Mouse (Mus musculus): Measurements from ENCODE around the gene Ms4a2. TPM values are rescaled to one million over a fixed set of nuclear protein-coding genes. Genes with fewer than 3 reads are reported as not detected.

Gene Ms4a2
- total and polyA plus RNA-seq, 3 experiments = 0.12 to 0.16 TPM; not detected in 1

DNA sequence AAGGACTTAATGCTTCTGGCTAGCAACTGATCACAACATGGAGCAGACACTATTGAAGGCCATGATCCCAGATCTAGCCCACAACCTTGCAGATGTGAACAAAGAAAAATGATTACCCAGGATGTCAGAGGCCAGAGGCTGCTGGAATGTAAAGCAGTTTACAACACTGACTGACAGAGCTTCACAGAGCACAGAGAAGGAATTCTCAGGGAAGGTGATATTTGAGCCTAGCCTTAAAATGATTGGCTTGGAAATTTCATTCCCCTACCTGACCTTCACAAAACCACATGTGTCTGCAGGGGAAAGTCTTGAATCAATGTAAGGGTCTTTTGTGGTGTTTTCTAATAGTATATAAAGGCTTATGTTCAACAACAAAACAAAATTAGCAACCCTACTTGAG lies 1.3 kb upstream of the Ms4a2 start:
- no peaks in the 10 kb centered on the region for H3K4me1 ChIP-seq (ENCODE audit: control insufficient read depth, insufficient read depth, low read length)
- no peak overlapping the region for H3K4me3 ChIP-seq
- H3K79me2 ChIP-seq (replicated peaks; ENCODE audit: control insufficient read depth, insufficient read depth, low read length) = no peaks in the 10 kb centered on the region
- intact Hi-C loops (cut with DNase I) = no loop called here
- no peak overlapping the region for H3K9ac ChIP-seq (ENCODE audit: low read depth, low read length)
- no peak for TF ChIP-seq POLR2A (IDR thresholded peaks at IDR 0.05; ENCODE audit: insufficient read depth, low read depth, low read length)
- TF ChIP-seq EP300 (IDR thresholded peaks at IDR 0.05; ENCODE audit: insufficient read depth, low read depth, low read length) = no peak
- no peak for TF ChIP-seq CTCF (IDR thresholded peaks at IDR 0.05)
- no peaks in the 10 kb centered on the region for H3K27me3 ChIP-seq (ENCODE audit: control insufficient read depth, insufficient read depth, low read length)
- no peak for DNase-seq
- no peak overlapping the region for H3K27ac ChIP-seq
- no peaks in the 10 kb centered on the region for H3K36me3 ChIP-seq (ENCODE audit: control insufficient read depth, insufficient read depth, low read length)

DNA sequence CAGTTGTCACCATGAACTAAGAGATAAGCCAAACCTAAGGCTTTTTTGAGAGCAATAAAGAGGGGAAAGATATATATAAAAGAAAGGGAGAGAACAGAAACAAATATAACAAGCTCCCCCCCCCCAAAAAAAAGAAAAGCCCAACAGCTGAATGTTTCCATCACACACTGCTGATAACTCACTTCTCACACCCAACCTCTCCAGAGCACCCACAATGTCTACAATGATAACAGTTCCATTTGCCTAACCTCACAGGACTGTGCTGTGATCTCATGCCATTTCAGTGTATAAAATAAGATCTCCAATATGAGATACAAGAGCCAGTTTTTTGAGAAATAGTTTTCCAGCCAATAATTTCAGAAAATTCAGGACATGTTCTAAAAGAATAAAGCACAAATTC lies 5.5 kb downstream of the Ms4a2 start:
- intact Hi-C loops (cut with DNase I) = loop anchor here (5.0 kb wide), 1 partner anchor 741 kb away; no protein-coding TSS in a partner anchor
- H3K4me1 ChIP-seq (ENCODE audit: control insufficient read depth, insufficient read depth, low read length) = no peaks in the 10 kb centered on the region
- H3K9ac ChIP-seq (ENCODE audit: low read depth, low read length) = no peak overlapping the region
- H3K79me2 ChIP-seq (replicated peaks; ENCODE audit: control insufficient read depth, insufficient read depth, low read length) = no peaks in the 10 kb centered on the region
- no peaks in the 10 kb centered on the region for H3K36me3 ChIP-seq (ENCODE audit: control insufficient read depth, insufficient read depth, low read length)
- no peak overlapping the region for H3K4me3 ChIP-seq
- no peak for TF ChIP-seq CTCF (IDR thresholded peaks at IDR 0.05)
- no peak for TF ChIP-seq EP300 (IDR thresholded peaks at IDR 0.05; ENCODE audit: insufficient read depth, low read depth, low read length)
- no peak for TF ChIP-seq POLR2A (IDR thresholded peaks at IDR 0.05; ENCODE audit: insufficient read depth, low read depth, low read length)
- no peak overlapping the region for H3K27ac ChIP-seq
- H3K27me3 ChIP-seq (ENCODE audit: control insufficient read depth, insufficient read depth, low read length) = no peaks in the 10 kb centered on the region
- no peak for DNase-seq

GRCm38 (mm10) chr19:11614805-11615204 lies 8.7 kb downstream of the Ms4a2 start:
- 34% methylated on average over 2 of the region's 2 CpGs for WGBS
- H3K4me3 ChIP-seq = no peak overlapping the region
- H3K36me3 ChIP-seq (ENCODE audit: control insufficient read depth, insufficient read depth, low read length) = no peaks in the 10 kb centered on the region
- H3K4me1 ChIP-seq (ENCODE audit: control insufficient read depth, insufficient read depth, low read length) = no peaks in the 10 kb centered on the region
- no peak overlapping the region for H3K9ac ChIP-seq (ENCODE audit: low read depth, low read length)
- DNase-seq = no peak
- H3K27me3 ChIP-seq (ENCODE audit: control insufficient read depth, insufficient read depth, low read length) = no peaks in the 10 kb centered on the region
- TF ChIP-seq POLR2A (IDR thresholded peaks at IDR 0.05; ENCODE audit: insufficient read depth, low read depth, low read length) (no peak), EP300 (IDR thresholded peaks at IDR 0.05; ENCODE audit: insufficient read depth, low read depth, low read length) (no peak), CTCF (IDR thresholded peaks at IDR 0.05) (no peak)
- H3K79me2 ChIP-seq (replicated peaks; ENCODE audit: control insufficient read depth, insufficient read depth, low read length) = no peaks in the 10 kb centered on the region
- intact Hi-C loops (cut with DNase I) = loop anchor here (5.0 kb wide), 2 partner anchors 152 to 738 kb away; no protein-coding TSS in a partner anchor
- no peak overlapping the region for H3K27ac ChIP-seq

DNA sequence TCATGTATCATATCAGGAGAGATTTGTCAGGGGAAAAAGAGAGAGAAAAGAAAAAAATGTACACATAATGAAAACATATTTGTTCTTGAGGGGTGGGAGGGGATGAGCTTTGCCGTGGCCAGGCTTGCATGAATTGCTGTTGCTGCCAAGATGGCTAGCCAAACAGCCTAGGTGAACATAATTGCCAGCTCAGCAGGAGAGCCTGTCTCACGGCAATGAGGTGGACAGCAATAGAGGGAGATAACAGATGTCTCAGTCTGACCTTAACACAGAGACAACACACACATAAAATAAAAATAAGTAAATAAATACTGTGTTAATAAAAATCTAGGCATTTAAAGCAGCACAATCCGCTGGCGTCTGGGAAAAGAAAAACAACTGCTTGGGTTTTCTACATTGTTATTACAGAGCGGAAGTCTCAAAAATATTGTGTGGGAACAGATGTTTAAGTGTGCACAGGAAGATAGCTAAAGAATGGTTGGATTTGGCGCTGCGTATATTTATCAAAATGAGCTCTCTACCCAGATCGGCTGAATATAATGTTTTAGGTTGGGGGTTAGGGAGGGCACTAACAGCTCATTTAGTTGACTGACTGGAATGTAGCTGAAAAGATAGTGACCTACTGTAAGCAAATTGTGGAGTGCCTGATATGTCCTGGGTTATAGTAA lies 9.6 kb downstream of the Ms4a2 start:
- WGBS = 51% methylated on average over 8 of the region's 8 CpGs
- H3K4me3 ChIP-seq = no peak overlapping the region
- no peak overlapping the region for H3K9ac ChIP-seq (ENCODE audit: low read depth, low read length)
- TF ChIP-seq CTCF (IDR thresholded peaks at IDR 0.05) = no peak
- TF ChIP-seq POLR2A (IDR thresholded peaks at IDR 0.05; ENCODE audit: insufficient read depth, low read depth, low read length) = no peak
- TF ChIP-seq EP300 (IDR thresholded peaks at IDR 0.05; ENCODE audit: insufficient read depth, low read depth, low read length) = no peak
- DNase-seq = no peak
- H3K36me3 ChIP-seq (ENCODE audit: control insufficient read depth, insufficient read depth, low read length) = no peaks in the 10 kb centered on the region
- no peaks in the 10 kb centered on the region for H3K27me3 ChIP-seq (ENCODE audit: control insufficient read depth, insufficient read depth, low read length)
- no peaks in the 10 kb centered on the region for H3K4me1 ChIP-seq (ENCODE audit: control insufficient read depth, insufficient read depth, low read length)
- no peaks in the 10 kb centered on the region for H3K79me2 ChIP-seq (replicated peaks; ENCODE audit: control insufficient read depth, insufficient read depth, low read length)
- H3K27ac ChIP-seq = no peak overlapping the region
- intact Hi-C loops (cut with DNase I) = loop anchor here (5.0 kb wide), 1 partner anchor 153 kb away; no protein-coding TSS in a partner anchor

- H3K9ac ChIP-seq (ENCODE audit: low read depth, low read length) = no peak overlapping the region
- no peaks in the 10 kb centered on the region for H3K79me2 ChIP-seq (replicated peaks; ENCODE audit: control insufficient read depth, insufficient read depth, low read length)
- no peaks in the 10 kb centered on the region for H3K27me3 ChIP-seq (ENCODE audit: control insufficient read depth, insufficient read depth, low read length)
- H3K4me1 ChIP-seq (ENCODE audit: control insufficient read depth, insufficient read depth, low read length) = no peaks in the 10 kb centered on the region
- intact Hi-C loops (cut with DNase I) = loop anchor here (5.0 kb wide), 1 partner anchor 154 kb away; no protein-coding TSS in a partner anchor
- no peaks in the 10 kb centered on the region for H3K36me3 ChIP-seq (ENCODE audit: control insufficient read depth, insufficient read depth, low read length)
- no peak for DNase-seq
- H3K27ac ChIP-seq = no peak overlapping the region
- no peak for TF ChIP-seq EP300 (IDR thresholded peaks at IDR 0.05; ENCODE audit: insufficient read depth, low read depth, low read length)
- no peak for TF ChIP-seq POLR2A (IDR thresholded peaks at IDR 0.05; ENCODE audit: insufficient read depth, low read depth, low read length)
- no peak for TF ChIP-seq CTCF (IDR thresholded peaks at IDR 0.05)
- no peak overlapping the region for H3K4me3 ChIP-seq
- 84% methylated on average over 1 of the region's 1 CpGs for WGBS
These were observed 10.4 kb downstream of the Ms4a2 start for GRCm38 (mm10) chr19:11613084-11613483.

- no peaks in the 10 kb centered on the region for H3K4me1 ChIP-seq (ENCODE audit: control insufficient read depth, insufficient read depth, low read length)
- H3K4me3 ChIP-seq = no peak overlapping the region
- 56% methylated on average over 2 of the region's 2 CpGs for WGBS
- no peaks in the 10 kb centered on the region for H3K79me2 ChIP-seq (replicated peaks; ENCODE audit: control insufficient read depth, insufficient read depth, low read length)
- no peaks in the 10 kb centered on the region for H3K36me3 ChIP-seq (ENCODE audit: control insufficient read depth, insufficient read depth, low read length)
- DNase-seq = no peak
- H3K27me3 ChIP-seq (ENCODE audit: control insufficient read depth, insufficient read depth, low read length) = no peaks in the 10 kb centered on the region
- no peak overlapping the region for H3K9ac ChIP-seq (ENCODE audit: low read depth, low read length)
- intact Hi-C loops (cut with DNase I) = loop anchor here (5.0 kb wide), 1 partner anchor 155 kb away; no protein-coding TSS in a partner anchor
- H3K27ac ChIP-seq = no peak overlapping the region
- TF ChIP-seq POLR2A (IDR thresholded peaks at IDR 0.05; ENCODE audit: insufficient read depth, low read depth, low read length) (no peak), EP300 (IDR thresholded peaks at IDR 0.05; ENCODE audit: insufficient read depth, low read depth, low read length) (no peak), CTCF (IDR thresholded peaks at IDR 0.05) (no peak)
These were observed 11.2 kb downstream of the Ms4a2 start for GRCm38 (mm10) chr19:11612293-11612692.
